Mouse (Mus musculus) liver, adult 10 weeks (tissue): ENCODE results near the gene Ccdc71l. TPM values are rescaled to one million over a fixed set of nuclear protein-coding genes. Genes with fewer than 3 reads are reported as not detected.

ENCODE experiments used
- polyA plus RNA-seq: library from polyadenylated mRNA; stranded (reverse); fragments of 350-450 nt; fragmentation: Illumina TruSeq; extraction: RNeasy Lipid Tissue Mini Kit (QIAGEN cat#74804); gene quantifications from one replicate; pipeline ENCODE4 v1.2.3, GENCODE M21; 2014; ENCODE audit warnings: low read depth, low replicate concordance

Gene Ccdc71l
- 5.2 TPM for polyA plus RNA-seq

DNA sequence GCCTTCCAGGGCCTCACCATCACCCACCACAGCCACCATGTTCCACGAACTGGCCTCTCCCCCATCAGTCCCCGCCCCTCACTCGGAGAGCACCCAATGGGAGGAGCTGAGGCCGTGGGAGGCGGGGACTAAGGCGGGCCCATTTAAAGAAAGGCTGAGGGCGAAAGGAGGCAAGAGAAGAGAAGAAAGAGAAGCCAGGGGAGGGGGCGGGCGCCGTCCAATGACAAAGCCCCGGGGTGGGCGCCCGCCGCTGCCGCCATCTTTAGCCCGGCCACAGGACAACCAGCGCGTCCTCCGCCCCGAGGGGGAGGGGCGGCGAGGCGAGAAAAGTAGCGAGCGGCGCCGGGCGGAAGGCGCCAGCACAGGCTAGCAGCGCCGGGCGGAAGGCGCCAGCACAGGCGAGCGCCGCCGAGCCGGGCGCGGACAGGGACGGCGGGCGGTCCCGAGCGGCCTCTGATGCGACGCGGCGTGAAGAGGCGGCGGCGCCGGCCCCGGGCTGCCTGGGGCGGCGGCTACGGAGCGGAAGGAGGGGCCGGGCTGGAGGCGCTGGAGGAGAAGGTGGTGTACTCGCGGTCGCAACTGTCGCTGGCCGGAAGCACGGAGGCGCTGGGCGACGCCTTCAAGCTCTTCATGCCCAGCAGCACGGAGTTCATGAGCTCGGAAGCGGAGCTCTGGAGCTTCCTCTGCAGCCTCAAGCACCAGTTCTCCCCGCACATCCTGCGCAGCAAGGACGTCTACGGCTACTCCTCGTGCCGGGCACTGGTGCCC, at the start of gene Ccdc71l:
Gene Ccdc71l, plus strand, starts transcription at position 177 of the 768 bp plus-strand sequence.

Other genes starting within 250 kb of the Ccdc71l start
- gene Pik3cg, start 170.0 kb upstream of the Ccdc71l start, polyA plus RNA-seq: 0.40 TPM